Mouse (Mus musculus) liver, postnatal 0 days (tissue): ENCODE results near the gene Isoc2b.

Experiments used
- CTCF ChIP-seq: sonication (generic); IDR thresholded peaks from 2 replicates; pipeline ENCODE4 v1.5.1; 2016; ENCODE audit warnings: antibody characterized with exemption, low read depth
- EP300 ChIP-seq: IDR thresholded peaks from 2 replicates; pipeline ENCODE4 v1.6.1; 2016; ENCODE audit warnings: antibody characterized with exemption, low read depth, mild to moderate bottlenecking

- TF ChIP-seq EP300 (no peak), CTCF (no peak)
Observed at GRCm38 (mm10) chr7:4837639-4838038, 32.4 kb downstream of the Isoc2b start.
